Mouse (Mus musculus) cortical plate, adult 2 months (tissue): ENCODE data around the gene Ganab. TPM values are rescaled to one million over a fixed set of nuclear protein-coding genes. Genes with fewer than 3 reads are reported as not detected.
"Not testable (repeated sequence)": the region's sequence is repeated elsewhere in the genome, so short reads cannot be mapped to it uniquely, and the experiment has no call there.

Experiments
- H3K27ac ChIP-seq: fragments of 200-500 bp; 2 replicates; pipeline ENCODE4 v1.5.1; 2012; ENCODE audit warnings: low read length, control low read depth, inconsistent platforms; ENCODE audit not compliant: insufficient read depth
- H3K4me1 ChIP-seq: fragments of 200-500 bp; 2 replicates; pipeline ENCODE4 v1.6.1; 2011; ENCODE audit warnings: low read length; ENCODE audit not compliant: control insufficient read depth, insufficient read depth
- H3K4me3 ChIP-seq: fragments of 200-500 bp; 2 replicates; pipeline ENCODE4 v1.5.1; 2011; ENCODE audit warnings: mild to moderate bottlenecking, low read length, control low read depth; ENCODE audit not compliant: insufficient read depth
- CTCF ChIP-seq: fragments of 200-500 bp; IDR thresholded peaks from 2 replicates; pipeline ENCODE4 v1.5.1; 2011; ENCODE audit warnings: mild to moderate bottlenecking, control low read depth, low read length; ENCODE audit not compliant: insufficient read depth; ENCODE audit errors: extremely low read depth
- POLR2A ChIP-seq: fragments of 200-500 bp; IDR thresholded peaks from 2 replicates; pipeline ENCODE4 v1.6.1; 2011; ENCODE audit warnings: mild to moderate bottlenecking, low read length, control low read depth; ENCODE audit not compliant: insufficient read depth; ENCODE audit errors: extremely low read depth
- polyA plus RNA-seq: library from polyadenylated mRNA; depleted of rRNA; stranded (reverse); fragments of >200 nt; gene quantifications from 2 replicates; pipeline ENCODE4 v1.2.3, GENCODE M21; 2012

The Ganab gene
- polyA plus RNA-seq, 1 experiment = 87.5 TPM

DNA sequence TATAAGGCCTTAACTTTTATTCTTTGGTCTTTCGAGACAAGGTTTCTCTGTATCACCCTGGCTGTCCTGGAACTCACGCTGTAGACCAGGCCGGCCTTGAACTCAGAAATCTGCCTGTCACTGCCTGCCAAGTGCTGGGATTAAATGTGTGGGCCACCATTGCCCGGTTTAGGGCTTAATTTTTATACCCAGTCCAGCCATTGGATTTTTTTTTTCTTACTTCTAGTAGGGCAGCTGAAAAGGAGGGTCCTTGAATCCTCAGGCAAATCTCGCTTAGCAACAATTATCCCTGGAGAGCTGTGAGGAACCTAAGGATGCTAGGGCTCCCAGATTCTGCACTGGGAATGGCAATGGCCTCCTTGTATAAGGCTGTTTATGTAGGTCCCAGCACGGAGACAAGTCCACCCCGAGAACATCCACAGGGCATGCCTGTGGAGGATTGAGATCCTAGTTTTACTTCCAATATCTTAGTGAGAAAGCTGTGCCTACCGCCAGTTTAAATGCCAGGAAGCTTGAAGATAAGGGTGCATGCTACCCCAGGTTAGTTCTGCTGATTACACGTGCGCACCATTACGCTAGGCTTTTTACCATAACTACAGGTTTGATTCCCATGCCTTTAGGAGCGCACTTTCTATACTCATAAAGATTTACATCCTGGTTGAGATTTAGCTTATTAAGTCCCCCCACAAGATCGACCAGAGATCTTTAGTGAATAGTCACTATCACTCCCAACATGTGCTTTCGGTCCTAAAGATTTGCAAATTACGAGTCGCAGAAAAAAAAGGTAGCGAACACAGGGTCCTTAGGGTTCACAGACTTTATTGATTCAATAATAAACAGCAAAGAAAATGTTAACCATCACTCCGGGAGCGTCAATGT is 10.0 kb upstream of the Ganab start:
- TF ChIP-seq CTCF = no peak
- TF ChIP-seq POLR2A = no peak
- no peaks in the 10 kb centered on the region; the same call in 1 of the 2 replicates for H3K4me1 ChIP-seq
- no peak overlapping the region for H3K27ac ChIP-seq

GRCm38 (mm10) chr19:8888511-8889385 is 9.1 kb upstream of the Ganab start, which contains the start of the genes 1810009A15Rik and Gm49416:
Gene 1810009A15Rik (plus strand): TSS chr19:8888853.
Gene Gm49416 (plus strand): TSS chr19:8888926.
- TF ChIP-seq CTCF = no peak
- peak; percentile 95 for TF ChIP-seq POLR2A
- H3K4me1 ChIP-seq = no peaks in the 10 kb centered on the region; the same call in 1 of the 2 replicates
- H3K4me3 ChIP-seq = peak within 1 kb of the TSS; percentile 49
- H3K27ac ChIP-seq = no peak within 1 kb of the TSS

More for the DNA sequence above, 10.0 kb upstream of the Ganab start:
- H3K4me3 ChIP-seq = peak overlapping the region; percentile 49

- Histone ChIP-seq H3K4me3 (peak within 1 kb of the TSS; percentile 78), H3K27ac (no peak within 1 kb of the TSS), H3K4me1 (no peaks in the 10 kb centered on the region; the same call in 1 of the 2 replicates)
- peak; percentile 81 for TF ChIP-seq POLR2A
- no peak for TF ChIP-seq CTCF
Measured at GRCm38 (mm10) chr19:8892829-8893766, 4.8 kb upstream of the Ganab start, which contains the start of gene Ints5. Gene Ints5 (plus strand): TSS chr19:8893005.

DNA sequence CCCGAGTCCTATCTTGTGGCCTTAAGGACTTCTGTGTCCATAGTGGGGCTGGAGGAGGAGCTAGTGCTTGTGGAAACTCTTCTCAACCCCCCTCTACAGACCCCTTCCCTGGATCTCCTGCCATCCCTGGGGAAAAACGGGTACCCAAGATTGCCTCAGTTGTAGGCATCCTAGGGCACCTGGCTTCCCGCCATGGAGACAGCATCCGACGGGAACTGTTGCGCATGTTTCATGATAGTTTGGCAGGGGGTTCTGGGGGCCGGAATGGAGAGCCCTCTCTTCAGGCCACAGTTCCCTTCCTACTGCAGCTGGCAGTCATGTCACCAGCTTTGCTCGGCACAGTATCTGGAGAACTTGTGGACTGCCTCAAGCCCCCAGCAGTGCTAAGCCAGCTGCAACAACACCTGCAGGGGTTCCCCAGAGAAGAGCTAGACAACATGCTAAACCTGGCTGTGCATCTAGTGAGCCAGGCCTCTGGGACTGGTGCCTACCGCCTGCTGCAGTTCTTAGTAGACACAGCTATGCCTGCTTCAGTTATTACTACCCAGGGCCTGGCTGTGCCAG is 2.4 kb upstream of the Ganab start:
- H3K4me1 ChIP-seq = no peaks in the 10 kb centered on the region; the same call in 1 of the 2 replicates
- no peak for TF ChIP-seq POLR2A
- TF ChIP-seq CTCF = no peak
- H3K4me3 ChIP-seq = no peak overlapping the region
- H3K27ac ChIP-seq = no peak overlapping the region

GRCm38 (mm10) chr19:8896231-8896630 is 1.6 kb upstream of the Ganab start:
- not testable (repeated sequence) for H3K27ac ChIP-seq, H3K4me1 ChIP-seq, H3K4me3 ChIP-seq

- Histone ChIP-seq H3K27ac (0 out of 2 replicates have a peak overlapping the region, but pooled peaks have one; percentile 23), H3K4me3 (peak overlapping the region; percentile 80)
- not testable (repeated sequence) for H3K4me1 ChIP-seq
Measured at GRCm38 (mm10) chr19:8897211-8897864, 533 bp upstream of the Ganab start.

DNA sequence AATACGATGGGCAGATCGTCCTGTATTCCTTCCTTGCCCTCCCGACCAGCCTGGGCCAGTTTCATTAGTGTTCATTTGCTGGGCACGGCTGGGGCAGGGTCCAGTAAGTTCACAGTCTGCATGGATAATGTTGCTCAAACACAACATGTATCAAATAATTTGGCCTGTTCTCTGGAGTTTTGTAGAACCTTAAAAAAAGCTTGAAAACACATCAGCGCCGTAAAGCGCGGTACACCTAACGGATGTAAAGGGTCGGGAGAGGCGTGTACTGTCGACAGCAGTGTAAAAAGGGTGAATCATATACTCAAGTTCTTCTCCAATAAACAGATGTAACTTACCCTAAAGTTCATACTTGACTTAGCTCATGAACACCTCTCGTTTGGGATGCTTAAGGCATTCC is 705 bp downstream of the Ganab start:
- TF ChIP-seq POLR2A (no peak), CTCF (no peak)
- H3K4me1 ChIP-seq = no peaks in the 10 kb centered on the region; the same call in 1 of the 2 replicates
- peak overlapping the region; percentile 80 for H3K4me3 ChIP-seq
- 0 out of 2 replicates have a peak overlapping the region, but pooled peaks have one; percentile 40 for H3K27ac ChIP-seq

GRCm38 (mm10) chr19:8899079-8899478 is 1.2 kb downstream of the Ganab start:
- TF ChIP-seq CTCF = no peak
- no peak for TF ChIP-seq POLR2A
- Histone ChIP-seq H3K4me1 (no peaks in the 10 kb centered on the region; the same call in 1 of the 2 replicates), H3K27ac (no peak overlapping the region), H3K4me3 (no peak overlapping the region; the same call in 1 of the 2 replicates)
